Mouse (Mus musculus) kidney, embryonic 15.5 days (tissue): ENCODE data around the gene Nog. TPM values are rescaled to one million over a fixed set of nuclear protein-coding genes. Genes with fewer than 3 reads are reported as not detected.

Experiments used
- ATAC-seq: fragments of 200-750 bp; cut with Nextera tagmentation; replicated peaks from 2 replicates; pipeline ENCODE4 v1.8.0; 2017; ENCODE audit warnings: moderate TSS enrichment; ENCODE audit not compliant: low FRiP score
- H3K27ac ChIP-seq: fragments of 300-500 bp; sonication (generic); 2 replicates; pipeline ENCODE4 v1.5.1; 2015; ENCODE audit warnings: mild to moderate bottlenecking, inconsistent platforms
- H3K27me3 ChIP-seq: fragments of 300-500 bp; sonication (generic); 2 replicates; pipeline ENCODE4 v1.6.1; 2015; ENCODE audit warnings: inconsistent platforms
- H3K36me3 ChIP-seq: fragments of 300-500 bp; sonication (generic); 2 replicates; pipeline ENCODE4 v1.6.1; 2015; ENCODE audit warnings: inconsistent platforms
- H3K4me1 ChIP-seq: fragments of 300-500 bp; sonication (generic); 2 replicates; pipeline ENCODE4 v1.6.1; 2015; ENCODE audit warnings: inconsistent platforms
- H3K4me2 ChIP-seq: fragments of 300-500 bp; sonication (generic); 2 replicates; pipeline ENCODE4 v1.6.1; 2015; ENCODE audit warnings: moderate library complexity, mild to moderate bottlenecking, inconsistent platforms
- H3K4me3 ChIP-seq: fragments of 300-500 bp; sonication (generic); replicated peaks from 2 replicates; pipeline ENCODE4 v1.5.1; 2015; ENCODE audit warnings: mild to moderate bottlenecking, inconsistent platforms
- H3K9ac ChIP-seq: fragments of 300-500 bp; sonication (generic); 2 replicates; pipeline ENCODE4 v1.6.1; 2015; ENCODE audit warnings: mild to moderate bottlenecking, inconsistent platforms
- H3K9me3 ChIP-seq: fragments of 300-500 bp; sonication (generic); replicated peaks from 2 replicates; pipeline ENCODE4 v1.6.1; 2016; ENCODE audit warnings: inconsistent platforms
- WGBS: fragments of 180-500 bp; shearing (Covaris S2); methylation state at CpG from one replicate; pipeline ENCODE4 v1.1.7; 2015; ENCODE audit warnings: mixed read lengths; 5-methylcytosine and 5-hydroxymethylcytosine counted together
- polyA plus RNA-seq: library from polyadenylated mRNA; unstranded; fragments of >200 nt; fragmentation: Nextera tagmentation; extraction: Ambion mirVana; gene quantifications from 2 replicates; pipeline ENCODE4 v1.2.1, GENCODE M21; 2015

Nog gene
- polyA plus RNA-seq, 1 experiment from 2014 or later: 0.82 TPM

GRCm38 (mm10) chr11:89259338-89259915, 42.7 kb downstream of the Nog start:
- no peak overlapping the region for H3K4me2 ChIP-seq
- no peaks in the 10 kb centered on the region for H3K27me3 ChIP-seq
- no peak overlapping the region for H3K27ac ChIP-seq
- no peaks in the 10 kb centered on the region for H3K9me3 ChIP-seq
- peaks cover 8% of the 10 kb centered on the region for H3K4me1 ChIP-seq
- H3K9ac ChIP-seq: no peak overlapping the region
- no peaks in the 10 kb centered on the region for H3K36me3 ChIP-seq
- H3K4me3 ChIP-seq: no peak overlapping the region
- 76% methylated on average over 7 of the region's 7 CpGs for WGBS
- no peak for ATAC-seq

- no peak overlapping the region for H3K9ac ChIP-seq
- 50% methylated on average over 2 of the region's 2 CpGs for WGBS
Observed at GRCm38 (mm10) chr11:89257893-89258292, 44.2 kb downstream of the Nog start.

GRCm38 (mm10) chr11:89253973-89254372, 48.2 kb downstream of the Nog start:
- 85% methylated on average over 13 of the region's 13 CpGs for WGBS
- ATAC-seq: no peak

More at GRCm38 (mm10) chr11:89257893-89258292, 44.2 kb downstream of the Nog start:
- no peak overlapping the region for H3K4me2 ChIP-seq
- H3K4me1 ChIP-seq: no peaks in the 10 kb centered on the region
- ATAC-seq: no peak
- no peak overlapping the region for H3K4me3 ChIP-seq
- no peaks in the 10 kb centered on the region for H3K9me3 ChIP-seq
- H3K27me3 ChIP-seq: no peaks in the 10 kb centered on the region
- no peaks in the 10 kb centered on the region for H3K36me3 ChIP-seq
- H3K27ac ChIP-seq: no peak overlapping the region

More at GRCm38 (mm10) chr11:89253973-89254372, 48.2 kb downstream of the Nog start:
- Histone ChIP-seq H3K9me3 (no peaks in the 10 kb centered on the region), H3K4me2 (no peak overlapping the region), H3K27me3 (no peaks in the 10 kb centered on the region), H3K36me3 (no peaks in the 10 kb centered on the region), H3K4me3 (no peak overlapping the region), H3K27ac (no peak overlapping the region), H3K9ac (no peak overlapping the region), H3K4me1 (no peaks in the 10 kb centered on the region)

Other genes with a start within 250 kb of the Nog start
- gene Dgke, start 235.5 kb downstream of the Nog start, polyA plus RNA-seq: 4.3 and 4.6 TPM in 2 replicates
- not detected in 2 replicates for gene Gm525, start 228.5 kb downstream of the Nog start, polyA plus RNA-seq